Mouse (Mus musculus) Patski (cell line): ENCODE data around the gene Trim9. TPM values are rescaled to one million over a fixed set of nuclear protein-coding genes. Genes with fewer than 3 reads are reported as not detected.

ENCODE experiments used
- ATAC-seq: fragments of 100-300 bp; one replicate; pipeline ENCODE4 v1.8.0; 2021
- CTCF ChIA-PET: fragments of 350-600 bp; sonication (Branson Sonifier 250); formaldehyde crosslinking; loops from one replicate; lab custom pipeline; 2022; ENCODE audit warnings: inconsistent platforms; lab: Charles Lee
- POLR2A ChIA-PET: fragments of 350-600 bp; sonication (Branson Sonifier 250); formaldehyde crosslinking; loops from one replicate; lab custom pipeline; 2022; ENCODE audit warnings: antibody characterized with exemption, inconsistent platforms; lab: Charles Lee
- DNase-seq: peaks from one replicate; pipeline ENCODE4 v3.0.0-alpha.2; 2011; ENCODE audit warnings: low read depth, low spot score
- H3K27me3 ChIP-seq: fragments of 371-371 bp; one replicate; pipeline ENCODE4 v1.5.1; 2021
- CTCF ChIP-seq: fragments of 100-300 bp; IDR thresholded peaks from one replicate; pipeline ENCODE4 v1.5.1; 2021
- in situ Hi-C: fragments of 300-500 bp; cut with MboI; formaldehyde crosslinking; loops from 3 replicates; pipeline ENCODE4 v1.11.1; 2018; ENCODE audit warnings: low pct_unique_long_range_greater_than_20kb, mixed read lengths
- polyA plus RNA-seq: library from polyadenylated mRNA; unstranded; gene quantifications from one replicate; pipeline ENCODE4 v1.2.3, GENCODE M21; 2021

Gene Trim9
- polyA plus RNA-seq: not detected

GRCm38 (mm10) chr12:70347202-70347841 lies at the start of gene Trim9:
Trim9 (minus strand) TSS chr12:70347614.
- ATAC-seq (peak; percentile 71), DNase-seq (peak; percentile 31)
- CTCF ChIA-PET: no interaction called here
- H3K27me3 ChIP-seq: peaks cover 75% of the 10 kb centered on the region
- POLR2A ChIA-PET: no interaction called here
- no peak for TF ChIP-seq CTCF
- in situ Hi-C loops: no loop called here

GRCm38 (mm10) chr12:70395061-70395460 lies 47.6 kb upstream of the Trim9 start:
- no peak for TF ChIP-seq CTCF
- in situ Hi-C loops: no loop called here
- no peak for ATAC-seq
- DNase-seq: no peak
- H3K27me3 ChIP-seq: peaks cover 36% of the 10 kb centered on the region
- ChIA-PET POLR2A (no interaction called here), CTCF (no interaction called here)

- in situ Hi-C loops: no loop called here
- ChIA-PET POLR2A (no interaction called here), CTCF (no interaction called here)
Observed at GRCm38 (mm10) chr12:70391236-70391635, 43.8 kb upstream of the Trim9 start.

GRCm38 (mm10) chr12:70374976-70375375 lies 27.6 kb upstream of the Trim9 start:
- H3K27me3 ChIP-seq: peaks cover 31% of the 10 kb centered on the region
- no peak for TF ChIP-seq CTCF
- POLR2A ChIA-PET: no interaction called here
- DNase-seq (no peak), ATAC-seq (no peak)
- in situ Hi-C loops: no loop called here
- CTCF ChIA-PET: no interaction called here

More at GRCm38 (mm10) chr12:70391236-70391635, 43.8 kb upstream of the Trim9 start:
- H3K27me3 ChIP-seq: peaks cover 49% of the 10 kb centered on the region
- ATAC-seq: no peak
- DNase-seq: no peak
- TF ChIP-seq CTCF: no peak

- H3K27me3 ChIP-seq: peaks cover 27% of the 10 kb centered on the region
- no peak for TF ChIP-seq CTCF
- ATAC-seq (no peak), DNase-seq (no peak)
- POLR2A ChIA-PET: no interaction called here
- CTCF ChIA-PET: no interaction called here
- in situ Hi-C loops: no loop called here
Observed at GRCm38 (mm10) chr12:70372874-70373273, 25.5 kb upstream of the Trim9 start.

GRCm38 (mm10) chr12:70369348-70369747 lies 21.9 kb upstream of the Trim9 start:
- in situ Hi-C loops: no loop called here
- TF ChIP-seq CTCF: no peak

GRCm38 (mm10) chr12:70368820-70369219 lies 21.4 kb upstream of the Trim9 start:
- in situ Hi-C loops: no loop called here
- ATAC-seq (no peak), DNase-seq (no peak)
- no peak for TF ChIP-seq CTCF
- H3K27me3 ChIP-seq: peaks cover 15% of the 10 kb centered on the region
- ChIA-PET POLR2A (no interaction called here), CTCF (no interaction called here)

More at GRCm38 (mm10) chr12:70369348-70369747, 21.9 kb upstream of the Trim9 start:
- no peak for DNase-seq
- POLR2A ChIA-PET: no interaction called here
- peaks cover 18% of the 10 kb centered on the region for H3K27me3 ChIP-seq
- CTCF ChIA-PET: no interaction called here
- ATAC-seq: no peak

- DNase-seq (no peak), ATAC-seq (no peak)
- peaks cover 13% of the 10 kb centered on the region for H3K27me3 ChIP-seq
- TF ChIP-seq CTCF: no peak
- in situ Hi-C loops: no loop called here
- ChIA-PET POLR2A (no interaction called here), CTCF (no interaction called here)
Observed at GRCm38 (mm10) chr12:70367326-70368248, 20.2 kb upstream of the Trim9 start.

- POLR2A ChIA-PET: no interaction called here
- CTCF ChIA-PET: no interaction called here
- peaks cover 16% of the 10 kb centered on the region for H3K27me3 ChIP-seq
- in situ Hi-C loops: no loop called here
- no peak for DNase-seq
- TF ChIP-seq CTCF: no peak
- no peak for ATAC-seq
Observed at GRCm38 (mm10) chr12:70363016-70363415, 15.6 kb upstream of the Trim9 start.

- CTCF ChIA-PET: no interaction called here
- in situ Hi-C loops: no loop called here
- TF ChIP-seq CTCF: no peak
- ATAC-seq (no peak), DNase-seq (no peak)
- H3K27me3 ChIP-seq: peaks cover 33% of the 10 kb centered on the region
- POLR2A ChIA-PET: no interaction called here
Observed at GRCm38 (mm10) chr12:70360276-70360675, 12.9 kb upstream of the Trim9 start.

GRCm38 (mm10) chr12:70359443-70359842 lies 12.0 kb upstream of the Trim9 start:
- H3K27me3 ChIP-seq: peaks cover 39% of the 10 kb centered on the region
- TF ChIP-seq CTCF: no peak
- in situ Hi-C loops: no loop called here
- ATAC-seq: no peak
- no peak for DNase-seq
- POLR2A ChIA-PET: no interaction called here
- CTCF ChIA-PET: no interaction called here
